1 mouse cellular context compared by ENCODE assay signal in genomic region chr8:105639835-105640234, GRCm38 (mm10).
TF ChIP-seq lines count a peak whose summit lies in the region.

No protein-coding gene starts in this region.

TF ChIP-seq in CH12.LX, 34 proteins besides CTCF, POLR2A, EP300 and RAD21 (continued from another document):
- TF ChIP-seq JUND (conservative IDR thresholded peaks at IDR 0.05; ENCODE audit: low read depth, low read length) (no peak), NELFE (IDR thresholded peaks at IDR 0.05; ENCODE audit: low read depth, low read length) (no peak), CHD1 (IDR thresholded peaks at IDR 0.05; ENCODE audit: low read depth, low read length) (0 out of 2 replicates have a peak, but pooled peaks have one; percentile 6), ZKSCAN1 (IDR thresholded peaks at IDR 0.05; ENCODE audit: borderline replicate concordance, low read depth, low read length) (no peak), ELF1 (IDR thresholded peaks at IDR 0.05; ENCODE audit: low read depth, low read length) (peak; percentile 16; the same call in 1 of the 2 replicates)
